8 mouse cellular contexts compared by ENCODE assay signal in the genomic region with DNA sequence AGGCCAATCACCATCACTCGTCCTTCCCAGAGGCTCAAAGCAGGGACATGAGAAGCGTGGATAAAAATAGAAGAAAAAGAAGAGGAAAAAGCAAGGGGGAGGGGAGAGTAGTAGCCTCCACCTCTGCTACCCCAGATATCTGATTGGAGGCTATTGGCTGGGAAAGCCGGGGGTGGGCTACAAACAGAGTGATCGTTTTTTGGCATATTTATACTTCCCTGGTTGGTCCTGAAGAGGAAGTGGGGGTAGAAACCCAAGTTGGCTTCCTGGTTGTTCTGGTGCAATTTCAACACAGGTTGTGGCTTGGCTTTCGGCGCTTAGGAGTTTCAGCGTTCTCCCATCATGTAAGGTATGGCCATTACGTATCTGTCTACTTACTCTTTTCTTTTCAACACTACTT. TPM values are rescaled to one million over a fixed set of nuclear protein-coding genes. Genes with fewer than 3 reads are reported as not detected.
DNase-seq lines count a peak whose midpoint lies in the region; ATAC-seq and TF ChIP-seq lines count a peak whose summit lies in the region.

A gene (plus strand): TSS at position 234 of the 400 bp plus-strand sequence.

- peak within 1 kb of the TSS; percentile 86 for H3K4me2 ChIP-seq in kidney, postnatal 0 days (ENCODE audit: low read length)
- peak within 1 kb of the TSS; percentile 77 for H3K4me2 ChIP-seq in hindbrain, postnatal 0 days (ENCODE audit: low read depth, low read length)
- peak within 1 kb of the TSS; percentile 80 for H3K4me2 ChIP-seq in lung, embryonic 15.5 days

- no peaks in the 10 kb centered on the region for H3K9me3 ChIP-seq in kidney, postnatal 0 days (replicated peaks; ENCODE audit: low read length)
- H3K9me3 ChIP-seq in hindbrain, postnatal 0 days (ENCODE audit: low read length) = no peaks in the 10 kb centered on the region
- no peaks in the 10 kb centered on the region for H3K9me3 ChIP-seq in lung, embryonic 15.5 days

- peak within 1 kb of the TSS; percentile 90 for H3K9ac ChIP-seq in kidney, postnatal 0 days (ENCODE audit: low read depth, low read length)
- peak within 1 kb of the TSS; percentile 97 for H3K9ac ChIP-seq in hindbrain, postnatal 0 days (replicated peaks; ENCODE audit: low read length)
- peak within 1 kb of the TSS; percentile 91 for H3K9ac ChIP-seq in lung, embryonic 15.5 days

- peak within 1 kb of the TSS; percentile 93 for H3K27ac ChIP-seq in kidney, postnatal 0 days
- peak within 1 kb of the TSS; percentile 83 for H3K27ac ChIP-seq in bone marrow, adult 2 months (ENCODE audit: control insufficient read depth, insufficient read depth, low read depth, low read length, poor library complexity)
- peak within 1 kb of the TSS; percentile 98 for H3K27ac ChIP-seq in hindbrain, postnatal 0 days
- H3K27ac ChIP-seq in lung, embryonic 15.5 days = peak within 1 kb of the TSS; percentile 95

- H3K27me3 ChIP-seq in kidney, postnatal 0 days (ENCODE audit: insufficient read depth, low read length) = no peaks in the 10 kb centered on the region
- H3K27me3 ChIP-seq in hindbrain, postnatal 0 days (ENCODE audit: insufficient read depth, low read length) = no peaks in the 10 kb centered on the region
- no peaks in the 10 kb centered on the region for H3K27me3 ChIP-seq in lung, embryonic 15.5 days

- 12% methylated on average over 8 of the region's 8 CpGs for WGBS in kidney, postnatal 0 days
- 4% methylated on average over 8 of the region's 8 CpGs for WGBS in bone marrow, adult 2 months
- WGBS in hindbrain, postnatal 0 days = 27% methylated on average over 8 of the region's 8 CpGs
- WGBS in lung, embryonic 15.5 days = 6% methylated on average over 8 of the region's 8 CpGs

- TF ChIP-seq POLR2A in bone marrow, adult 2 months (IDR thresholded peaks at IDR 0.05; ENCODE audit: borderline replicate concordance, control insufficient read depth, low read depth, low read length) = no peak

- DNase-seq in kidney, postnatal 0 days (ENCODE audit: low spot score) = peak; percentile 53
- no peak for DNase-seq in kidney, postnatal 25 days
- no peak for DNase-seq in gastrocnemius, postnatal 25 days
- no peak for DNase-seq in hindbrain, postnatal 0 days (ENCODE audit: low spot score)
- DNase-seq in retina, embryonic 14.5 days (ENCODE audit: low spot score) = peak; percentile 28
- no peak for DNase-seq in right cerebral cortex, postnatal 10 days (ENCODE audit: low spot score in 2 of 2)

- no peak for ATAC-seq in kidney, postnatal 0 days (replicated peaks; ENCODE audit: low FRiP score, low read depth)
- ATAC-seq in hindbrain, postnatal 0 days = no peak
- ATAC-seq in lung, embryonic 15.5 days (ENCODE audit: borderline replicate concordance, extremely low read depth, low FRiP score, low TSS enrichment) = peak; percentile 40; the same call in 1 of the 2 replicates

- no peaks in the 10 kb centered on the region for H3K36me3 ChIP-seq in kidney, postnatal 0 days (ENCODE audit: insufficient read depth, low read length)
- H3K36me3 ChIP-seq in hindbrain, postnatal 0 days (ENCODE audit: insufficient read depth, low read length) = no peaks in the 10 kb centered on the region
- H3K36me3 ChIP-seq in lung, embryonic 15.5 days = no peaks in the 10 kb centered on the region

- peak within 1 kb of the TSS; percentile 84 for H3K4me3 ChIP-seq in kidney, postnatal 0 days (replicated peaks; ENCODE audit: low read depth, low read length)
- peak within 1 kb of the TSS; percentile 85 for H3K4me3 ChIP-seq in bone marrow, adult 2 months (replicated peaks; ENCODE audit: control insufficient read depth, low read depth, low read length)
- peak within 1 kb of the TSS; percentile 83 for H3K4me3 ChIP-seq in hindbrain, postnatal 0 days (ENCODE audit: low read length)
- H3K4me3 ChIP-seq in lung, embryonic 15.5 days = peak within 1 kb of the TSS; percentile 88

- H3K4me1 ChIP-seq in kidney, postnatal 0 days (replicated peaks; ENCODE audit: insufficient read depth, low read length) = peaks cover 6% of the 10 kb centered on the region
- no peaks in the 10 kb centered on the region; the same call in none of the 2 replicates for H3K4me1 ChIP-seq in bone marrow, adult 2 months (ENCODE audit: control insufficient read depth, insufficient read depth, low read length)
- H3K4me1 ChIP-seq in hindbrain, postnatal 0 days (ENCODE audit: insufficient read depth, low read length) = peaks cover 14% of the 10 kb centered on the region
- H3K4me1 ChIP-seq in lung, embryonic 15.5 days = peaks cover 9% of the 10 kb centered on the region

- TF ChIP-seq CTCF in kidney, postnatal 0 days (IDR thresholded peaks at IDR 0.05; ENCODE audit: low read depth) = no peak
- TF ChIP-seq CTCF in bone marrow, adult 2 months (IDR thresholded peaks at IDR 0.05; ENCODE audit: control insufficient read depth, insufficient read depth, low read length) = no peak
- no peak for TF ChIP-seq CTCF in hindbrain, postnatal 0 days (IDR thresholded peaks at IDR 0.05; ENCODE audit: low read depth)

RNA-seq across cellular contexts. Expression of the gene that starts here (rescaled TPM):
- polyA plus RNA-seq in kidney, postnatal 0 days (2015; fragmentation: Nextera tagmentation; extraction: Ambion mirVana) = 14.2 and 15.4 TPM in 2 replicates
- 4.9 and 6.2 TPM in 2 replicates for polyA plus RNA-seq in bone marrow, adult 2 months (2011; ENCODE audit: insufficient read depth, insufficient read length, low replicate concordance, missing spikeins)
- total RNA-seq in gastrocnemius, postnatal 25 days (2021) = 10 to 100 TPM; 14.1 to 19.0 TPM
- total RNA-seq in hindbrain, postnatal 0 days (2014; rRNA removed) = 104 and 130 TPM in 2 replicates
- 71.8 and 83.3 TPM in 2 replicates for polyA plus RNA-seq in hindbrain, postnatal 0 days (2015; fragmentation: Nextera tagmentation; extraction: Ambion mirVana)
- 36.4 and 38.6 TPM in 2 replicates for polyA plus RNA-seq in lung, embryonic 15.5 days (2015; fragmentation: Nextera tagmentation; extraction: Ambion mirVana)

Comparison
In these comparisons a context has a peak if more than half of its experiments do, and no peak if none do; other contexts are left out.
1. DNase-seq: peak in kidney, postnatal 0 days (single experiment) and retina, embryonic 14.5 days (single experiment); none in kidney, postnatal 25 days (0 of 2), gastrocnemius, postnatal 25 days (single experiment), hindbrain, postnatal 0 days (single experiment) and right cerebral cortex, postnatal 10 days (0 of 2).
2. Peak in every context shown above with its lines, with median percentiles within 50 percentile points of each other: H3K27ac ChIP-seq, H3K4me2 ChIP-seq, H3K4me3 ChIP-seq and H3K9ac ChIP-seq.